Mouse (Mus musculus): ENCODE measurements at regions not wholly inside any gene's neighbourhood (a gene's known extent, or its start where the extent isn't known, plus 50 kb on each side); places are given as distances from the start of the nearest gene placed in this dataset.

- TF ChIP-seq CTCF (IDR thresholded peaks at IDR 0.05; ENCODE audit: control insufficient read depth, insufficient read depth, insufficient read length) (no peak), MAX (IDR thresholded peaks at IDR 0.05) (no peak), USF1 (IDR thresholded peaks at IDR 0.05; ENCODE audit: low read depth) (no peak), MYOD1 (IDR thresholded peaks at IDR 0.05; ENCODE audit: control insufficient read depth, insufficient read length, low read depth) (no peak)
Observed at GRCm38 (mm10) chr14:21902856-21903255, 54.1 kb upstream of the Comtd1 start.

Data from C2C12 (cell line).